Mouse (Mus musculus) heart, embryonic 14.5 days (tissue): ENCODE data around the gene Mlx. TPM values are rescaled to one million over a fixed set of nuclear protein-coding genes. Genes with fewer than 3 reads are reported as not detected.

Source experiments
- ATAC-seq: fragments of 200-750 bp; cut with Nextera tagmentation; 2 replicates; pipeline ENCODE4 v1.8.0; 2017; ENCODE audit warnings: low read depth, moderate TSS enrichment; ENCODE audit not compliant: insufficient number of reproducible peaks, insufficient read depth, low FRiP score
- H3K27ac ChIP-seq, 2 experiments: fragments of 200-500 bp in 1 of 2; fragments of 300-500 bp in 1 of 2; sonication (generic) in 1 of 2; replicated peaks in 1 of 2; 2 replicates each; pipeline ENCODE4 v1.5.1; 2012 to 2014; ENCODE audit warnings: low read depth in 2 of 2, low read length in 2 of 2, control low read depth in 1 of 2, mild to moderate bottlenecking in 1 of 2, mixed read lengths in 1 of 2; ENCODE audit not compliant: control insufficient read depth in 1 of 2, insufficient read depth in 1 of 2
- H3K27me3 ChIP-seq: fragments of 300-500 bp; sonication (generic); 2 replicates; pipeline ENCODE4 v1.6.1; 2014; ENCODE audit warnings: mild to moderate bottlenecking, low read length, control low read depth; ENCODE audit not compliant: control insufficient read depth, insufficient read depth
- H3K36me3 ChIP-seq: fragments of 300-500 bp; sonication (generic); 2 replicates; pipeline ENCODE4 v1.6.1; 2014; ENCODE audit warnings: mild to moderate bottlenecking, control low read depth, low read length, mixed read lengths; ENCODE audit not compliant: control insufficient read depth, insufficient read depth
- H3K4me1 ChIP-seq, 2 experiments: fragments of 200-500 bp in 1 of 2; fragments of 300-500 bp in 1 of 2; sonication (generic) in 1 of 2; 2 replicates each; pipeline ENCODE4 v1.6.1; 2012 to 2014; ENCODE audit warnings: low read length in 2 of 2, control low read depth in 1 of 2, mixed read lengths in 1 of 2; ENCODE audit not compliant: control insufficient read depth in 2 of 2, insufficient read depth in 2 of 2
- H3K4me2 ChIP-seq: fragments of 300-500 bp; sonication (generic); 2 replicates; pipeline ENCODE4 v1.6.1; 2014; ENCODE audit warnings: mild to moderate bottlenecking, low read length
- H3K4me3 ChIP-seq, 2 experiments: fragments of 200-500 bp in 1 of 2; fragments of 300-500 bp in 1 of 2; sonication (generic) in 1 of 2; 2 replicates each; pipeline ENCODE4 v1.5.1; 2012 to 2014; ENCODE audit warnings: low read length in 2 of 2, mild to moderate bottlenecking in 2 of 2, control low read depth in 1 of 2, low read depth in 1 of 2, moderate library complexity in 1 of 2; ENCODE audit not compliant: control insufficient read depth in 1 of 2, insufficient read depth in 1 of 2
- H3K9ac ChIP-seq: fragments of 300-500 bp; sonication (generic); 2 replicates; pipeline ENCODE4 v1.6.1; 2014; ENCODE audit warnings: mild to moderate bottlenecking, low read length
- H3K9me3 ChIP-seq: fragments of 300-500 bp; sonication (generic); 2 replicates; pipeline ENCODE4 v1.6.1; 2016; ENCODE audit warnings: low read length, control low read depth; ENCODE audit not compliant: control insufficient read depth
- WGBS: fragments of 180-500 bp; shearing (Covaris S2); extraction: QIAGEN DNeasy Blood & Tissue Kit; methylation state at CpG from one replicate; pipeline ENCODE4 v1.1.7; 2014; 5-methylcytosine and 5-hydroxymethylcytosine counted together
- polyA plus RNA-seq: library from polyadenylated mRNA; unstranded; fragments of >200 nt; fragmentation: Nextera tagmentation; extraction: Ambion mirVana; gene quantifications from 2 replicates; pipeline ENCODE4 v1.2.1, GENCODE M21; 2014

Mlx gene
- polyA plus RNA-seq, 1 experiment from 2014 or later = 32.4 TPM

GRCm38 (mm10) chr11:101079746-101080145 is 7.3 kb upstream of the Mlx start:
- H3K4me2 ChIP-seq = peak overlapping the region; percentile 49
- H3K4me1 ChIP-seq = peaks cover 11 to 17% of the 10 kb centered on the region in 2 experiments
- H3K4me3 ChIP-seq = peak overlapping the region in 1 of 2 experiments; percentile 24; a peak in 2 of 4 replicates
- peak overlapping the region; percentile 34; the same call in 1 of the 2 replicates for H3K9ac ChIP-seq
- no peak overlapping the region for H3K27ac ChIP-seq
- peaks cover 8% of the 10 kb centered on the region for H3K36me3 ChIP-seq
- WGBS = 5% methylated on average over 27 of the region's 27 CpGs
- no peak for ATAC-seq
- H3K9me3 ChIP-seq = no peaks in the 10 kb centered on the region
- peaks cover 46% of the 10 kb centered on the region for H3K27me3 ChIP-seq

DNA sequence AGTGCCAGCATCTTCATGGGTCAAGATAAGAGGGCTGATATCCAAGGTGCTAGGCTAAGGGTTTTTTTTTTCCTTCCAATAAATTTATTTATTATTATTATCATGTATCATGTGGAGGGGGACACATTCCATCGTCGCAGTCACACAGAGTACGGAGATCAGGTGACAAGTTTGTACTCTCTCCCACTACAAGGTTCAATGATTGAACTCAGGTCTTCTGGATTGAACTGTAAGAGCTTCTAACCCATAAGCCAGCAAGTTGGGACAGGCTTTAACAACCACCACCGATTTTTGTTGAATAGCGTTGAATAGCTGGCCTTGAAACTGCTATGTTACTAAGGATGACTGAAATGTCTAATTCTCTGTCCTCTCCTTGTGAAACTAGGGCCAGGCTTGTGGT is 6.7 kb upstream of the Mlx start:
- Histone ChIP-seq H3K36me3 (peaks cover 12% of the 10 kb centered on the region), H3K27ac (no peak overlapping the region), H3K27me3 (peaks cover 46% of the 10 kb centered on the region), H3K9ac (no peak overlapping the region), H3K4me2 (no peak overlapping the region), H3K9me3 (no peaks in the 10 kb centered on the region), H3K4me1 (peaks cover 11 to 17% of the 10 kb centered on the region in 2 experiments), H3K4me3 (no peak overlapping the region)
- WGBS = 73% methylated on average over 5 of the region's 5 CpGs
- no peak for ATAC-seq

GRCm38 (mm10) chr11:101081659-101082058 is 5.4 kb upstream of the Mlx start:
- peak overlapping the region; percentile 75 for H3K9ac ChIP-seq
- no peaks in the 10 kb centered on the region for H3K9me3 ChIP-seq
- peak overlapping the region; percentile 92 for H3K4me2 ChIP-seq
- H3K4me1 ChIP-seq = peaks cover 14 to 23% of the 10 kb centered on the region in 2 experiments
- peak overlapping the region; percentile 68 to 84 for H3K4me3 ChIP-seq
- H3K27ac ChIP-seq = peak overlapping the region; percentile 71 to 90
- peaks cover 46% of the 10 kb centered on the region for H3K27me3 ChIP-seq
- no peak for ATAC-seq
- peaks cover 16% of the 10 kb centered on the region for H3K36me3 ChIP-seq
- 7% methylated on average over 10 of the region's 10 CpGs for WGBS

GRCm38 (mm10) chr11:101082208-101083082 is 4.6 kb upstream of the Mlx start, which contains the start of gene Coasy:
Gene Coasy (plus strand): TSS chr11:101082565.
- H3K27me3 ChIP-seq = peaks cover 38% of the 10 kb centered on the region
- peak within 1 kb of the TSS; percentile 90 for H3K27ac ChIP-seq
- peak within 1 kb of the TSS; percentile 88 for H3K9ac ChIP-seq
- peaks cover 16% of the 10 kb centered on the region for H3K36me3 ChIP-seq
- peak within 1 kb of the TSS; percentile 92 for H3K4me2 ChIP-seq
- H3K4me1 ChIP-seq = peaks cover 15 to 24% of the 10 kb centered on the region in 2 experiments
- under 1% methylated on average over 51 of the region's 51 CpGs for WGBS
- no peaks in the 10 kb centered on the region for H3K9me3 ChIP-seq
- peak; percentile 83 for ATAC-seq
- peak within 1 kb of the TSS; percentile 68 to 84 for H3K4me3 ChIP-seq

- Histone ChIP-seq H3K9me3 (no peaks in the 10 kb centered on the region), H3K36me3 (peaks cover 16% of the 10 kb centered on the region), H3K4me1 (peaks cover 20 to 31% of the 10 kb centered on the region in 2 experiments), H3K4me2 (peak overlapping the region; percentile 92), H3K27ac (peak overlapping the region; percentile 90), H3K27me3 (peaks cover 30% of the 10 kb centered on the region), H3K4me3 (peak overlapping the region; percentile 68 to 84), H3K9ac (peak overlapping the region; percentile 88)
- ATAC-seq = 0 out of 2 replicates have a peak, but pooled peaks have one; percentile 8
- 34% methylated on average over 19 of the region's 19 CpGs for WGBS
Measured at GRCm38 (mm10) chr11:101083083-101083697, 3.9 kb upstream of the Mlx start.

DNA sequence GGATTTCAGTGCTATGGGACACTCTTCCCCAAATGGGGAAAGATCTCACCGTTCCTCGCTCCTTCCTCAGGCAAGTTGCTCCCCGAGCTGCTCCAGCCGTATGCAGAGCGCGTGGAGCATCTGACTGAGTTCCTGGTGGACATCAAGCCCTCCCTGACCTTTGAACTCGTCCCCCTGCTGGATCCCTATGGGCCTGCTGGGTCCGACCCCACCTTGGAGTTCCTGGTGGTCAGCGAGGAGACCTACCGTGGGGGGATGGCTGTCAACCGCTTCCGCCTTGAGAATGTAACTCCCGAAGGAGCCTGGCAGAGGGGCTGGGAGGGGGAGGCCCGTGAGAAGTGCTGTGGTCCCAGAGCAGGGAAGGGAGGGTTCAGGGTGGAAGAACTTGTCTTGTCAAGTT is 2.8 kb upstream of the Mlx start:
- no peak overlapping the region for H3K4me2 ChIP-seq
- H3K27me3 ChIP-seq = peaks cover 20% of the 10 kb centered on the region
- no peak overlapping the region; the same call in 1 of the 2 replicates for H3K9ac ChIP-seq
- WGBS = 83% methylated on average over 14 of the region's 14 CpGs
- no peak overlapping the region for H3K4me3 ChIP-seq
- peaks cover 25% of the 10 kb centered on the region for H3K36me3 ChIP-seq
- H3K27ac ChIP-seq = no peak overlapping the region
- H3K9me3 ChIP-seq = no peaks in the 10 kb centered on the region
- peaks cover 20 to 29% of the 10 kb centered on the region in 2 experiments for H3K4me1 ChIP-seq
- no peak for ATAC-seq

DNA sequence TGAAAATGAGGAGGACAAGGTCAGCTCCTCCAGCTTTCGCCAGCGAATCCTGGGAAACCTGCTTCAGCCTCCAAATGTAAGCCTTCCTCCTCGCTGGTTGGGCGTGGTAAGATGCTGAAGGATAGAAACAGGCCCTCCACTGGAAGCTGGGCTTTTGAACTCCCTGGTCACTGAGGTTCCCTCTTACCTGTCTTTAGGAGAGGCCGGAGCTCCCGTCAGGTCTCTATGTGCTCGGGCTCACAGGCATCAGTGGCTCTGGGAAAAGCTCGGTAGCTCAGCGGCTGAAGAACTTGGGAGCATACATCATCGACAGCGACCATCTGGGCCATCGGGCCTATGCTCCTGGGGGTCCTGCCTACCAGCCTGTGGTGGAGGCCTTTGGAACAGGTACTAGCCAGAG is 2.3 kb upstream of the Mlx start:
- WGBS = 91% methylated on average over 12 of the region's 12 CpGs
- no peak for ATAC-seq
- Histone ChIP-seq H3K9ac (no peak overlapping the region), H3K27me3 (peaks cover 14% of the 10 kb centered on the region), H3K36me3 (peaks cover 30% of the 10 kb centered on the region), H3K4me2 (no peak overlapping the region), H3K4me1 (peaks cover 20 to 23% of the 10 kb centered on the region in 2 experiments), H3K4me3 (no peak overlapping the region), H3K9me3 (no peaks in the 10 kb centered on the region), H3K27ac (no peak overlapping the region)
